Mouse (Mus musculus) Patski (cell line): ENCODE measurements around the gene Gna14. TPM values are rescaled to one million over a fixed set of nuclear protein-coding genes. Genes with fewer than 3 reads are reported as not detected.

Experiments
- ATAC-seq: fragments of 100-300 bp; one replicate; pipeline ENCODE4 v1.8.0; 2021
- CTCF ChIA-PET: fragments of 350-600 bp; sonication (Branson Sonifier 250); formaldehyde crosslinking; loops from one replicate; lab custom pipeline; 2022; ENCODE audit warnings: inconsistent platforms; lab: Charles Lee
- POLR2A ChIA-PET: fragments of 350-600 bp; sonication (Branson Sonifier 250); formaldehyde crosslinking; loops from one replicate; lab custom pipeline; 2022; ENCODE audit warnings: antibody characterized with exemption, inconsistent platforms; lab: Charles Lee
- DNase-seq: peaks from one replicate; pipeline ENCODE4 v3.0.0-alpha.2; 2011; ENCODE audit warnings: low read depth, low spot score
- H3K27me3 ChIP-seq: fragments of 371-371 bp; one replicate; pipeline ENCODE4 v1.5.1; 2021
- CTCF ChIP-seq: fragments of 100-300 bp; IDR thresholded peaks from one replicate; pipeline ENCODE4 v1.5.1; 2021
- in situ Hi-C: fragments of 300-500 bp; cut with MboI; formaldehyde crosslinking; loops from 3 replicates; pipeline ENCODE4 v1.11.1; 2018; ENCODE audit warnings: low pct_unique_long_range_greater_than_20kb, mixed read lengths
- polyA plus RNA-seq: library from polyadenylated mRNA; unstranded; gene quantifications from one replicate; pipeline ENCODE4 v1.2.3, GENCODE M21; 2021

Gene Gna14
- polyA plus RNA-seq, 1 experiment from 2014 or later, result 0.45 TPM

GRCm38 (mm10) chr19:16450824-16451223, 15.3 kb downstream of the Gna14 start:
- H3K27me3 ChIP-seq, result no peaks in the 10 kb centered on the region
- CTCF ChIA-PET, result interaction anchor here (0.7 to 1.5 kb wide), 2 partner anchors 12 to 13 kb away, joined by 3 to 4 read pairs; no protein-coding TSS in a partner anchor
- no peak for TF ChIP-seq CTCF
- in situ Hi-C loops, result no loop called here
- DNase-seq (no peak), ATAC-seq (no peak)
- POLR2A ChIA-PET, result no interaction called here

GRCm38 (mm10) chr19:16456181-16456580, 20.6 kb downstream of the Gna14 start:
- ChIA-PET CTCF (interaction anchor here (1.1 kb wide), 1 partner anchor 12 kb away, joined by 3 read pairs; no protein-coding TSS in a partner anchor), POLR2A (no interaction called here)
- no peak for ATAC-seq
- TF ChIP-seq CTCF, result no peak
- no peak for DNase-seq
- H3K27me3 ChIP-seq, result no peaks in the 10 kb centered on the region
- in situ Hi-C loops, result no loop called here

GRCm38 (mm10) chr19:16457127-16457526, 21.6 kb downstream of the Gna14 start:
- POLR2A ChIA-PET, result no interaction called here

GRCm38 (mm10) chr19:16459317-16459716, 23.8 kb downstream of the Gna14 start:
- ChIA-PET POLR2A (no interaction called here), CTCF (no interaction called here)
- TF ChIP-seq CTCF, result no peak
- no peaks in the 10 kb centered on the region for H3K27me3 ChIP-seq
- in situ Hi-C loops, result no loop called here
- DNase-seq, result no peak
- ATAC-seq, result no peak

More at GRCm38 (mm10) chr19:16457127-16457526, 21.6 kb downstream of the Gna14 start:
- no peaks in the 10 kb centered on the region for H3K27me3 ChIP-seq
- no peak for DNase-seq
- TF ChIP-seq CTCF, result no peak
- CTCF ChIA-PET, result interaction anchor here (1.1 kb wide), 1 partner anchor 11 kb away, joined by 3 read pairs; no protein-coding TSS in a partner anchor
- ATAC-seq, result no peak
- in situ Hi-C loops, result no loop called here

- POLR2A ChIA-PET, result no interaction called here
- ATAC-seq (no peak), DNase-seq (no peak)
- no peak for TF ChIP-seq CTCF
- CTCF ChIA-PET, result interaction anchor here (1.1 to 1.3 kb wide), 2 partner anchors 10 to 101 kb away, joined by 3 to 4 read pairs; no protein-coding TSS in a partner anchor
- in situ Hi-C loops, result no loop called here
- H3K27me3 ChIP-seq, result no peaks in the 10 kb centered on the region
Observed at GRCm38 (mm10) chr19:16460292-16460691, 24.7 kb downstream of the Gna14 start.

GRCm38 (mm10) chr19:16460831-16461230, 25.3 kb downstream of the Gna14 start:
- ATAC-seq (no peak), DNase-seq (no peak)
- in situ Hi-C loops, result no loop called here
- H3K27me3 ChIP-seq, result no peaks in the 10 kb centered on the region
- CTCF ChIA-PET, result interaction anchor here (1.1 to 1.3 kb wide), 2 partner anchors 9 to 102 kb away, joined by 3 to 4 read pairs; no protein-coding TSS in a partner anchor
- no peak for TF ChIP-seq CTCF
- POLR2A ChIA-PET, result no interaction called here

- no peak for DNase-seq
- no peak for ATAC-seq
- ChIA-PET POLR2A (no interaction called here), CTCF (no interaction called here)
- in situ Hi-C loops, result no loop called here
- H3K27me3 ChIP-seq, result no peaks in the 10 kb centered on the region
- TF ChIP-seq CTCF, result no peak
Observed at GRCm38 (mm10) chr19:16462461-16462860, 26.9 kb downstream of the Gna14 start.

- H3K27me3 ChIP-seq, result no peaks in the 10 kb centered on the region
- CTCF ChIA-PET, result interaction anchor here (1.4 kb wide), 1 partner anchor 13 kb away, joined by 4 read pairs; no protein-coding TSS in a partner anchor
- ATAC-seq (no peak), DNase-seq (no peak)
- in situ Hi-C loops, result no loop called here
- TF ChIP-seq CTCF, result no peak
- POLR2A ChIA-PET, result no interaction called here
Observed at GRCm38 (mm10) chr19:16464730-16465129, 29.2 kb downstream of the Gna14 start.

- ATAC-seq (no peak), DNase-seq (no peak)
- no peak for TF ChIP-seq CTCF
- ChIA-PET CTCF (interaction anchor here (0.9 to 1.4 kb wide), 4 partner anchors 8 to 116 kb away, joined by 3 read pairs; no protein-coding TSS in a partner anchor), POLR2A (no interaction called here)
- no peaks in the 10 kb centered on the region for H3K27me3 ChIP-seq
- in situ Hi-C loops, result no loop called here
Observed at GRCm38 (mm10) chr19:16468756-16469374, 33.3 kb downstream of the Gna14 start.

GRCm38 (mm10) chr19:16472655-16473054, 37.1 kb downstream of the Gna14 start:
- ChIA-PET POLR2A (no interaction called here), CTCF (interaction anchor here (1.1 kb wide), 1 partner anchor 29 kb away, joined by 3 read pairs; no protein-coding TSS in a partner anchor)
- TF ChIP-seq CTCF, result no peak
- in situ Hi-C loops, result no loop called here
- ATAC-seq, result no peak
- no peaks in the 10 kb centered on the region for H3K27me3 ChIP-seq
- no peak for DNase-seq

- POLR2A ChIA-PET, result no interaction called here
- ATAC-seq (no peak), DNase-seq (no peak)
- CTCF ChIA-PET, result interaction anchor here (1.0 kb wide), 1 partner anchor 14 kb away, joined by 3 read pairs; no protein-coding TSS in a partner anchor
- H3K27me3 ChIP-seq, result no peaks in the 10 kb centered on the region
- no peak for TF ChIP-seq CTCF
- in situ Hi-C loops, result no loop called here
Observed at GRCm38 (mm10) chr19:16477314-16477946, 41.9 kb downstream of the Gna14 start.
